Mouse (Mus musculus) cortical plate, adult 2 months (tissue): ENCODE results near the gene Coro1b.

Experiments
- CTCF ChIP-seq: fragments of 200-500 bp; IDR thresholded peaks from 2 replicates; pipeline ENCODE4 v1.5.1; 2011; ENCODE audit warnings: mild to moderate bottlenecking, control low read depth, low read length; ENCODE audit not compliant: insufficient read depth; ENCODE audit errors: extremely low read depth
- POLR2A ChIP-seq: fragments of 200-500 bp; IDR thresholded peaks from 2 replicates; pipeline ENCODE4 v1.6.1; 2011; ENCODE audit warnings: mild to moderate bottlenecking, low read length, control low read depth; ENCODE audit not compliant: insufficient read depth; ENCODE audit errors: extremely low read depth

GRCm38 (mm10) chr19:4164721-4165120 is 16.3 kb downstream of the Coro1b start:
- no peak for TF ChIP-seq POLR2A
- no peak for TF ChIP-seq CTCF
